Mouse (Mus musculus) c-Kit-negative CD71-positive TER-119-positive erythroid progenitor cells, embryonic 14.5 days (primary cell): Measurements from ENCODE around the gene Olfr463.
"Not testable (repeated sequence)": the region's sequence is repeated elsewhere in the genome, so short reads cannot be mapped to it uniquely, and the experiment has no call there.

Experiments used
- DNase-seq: peaks from one replicate; pipeline ENCODE4 v3.0.0-alpha.2; 2013; ENCODE audit warnings: low read depth, low spot score

Gene Olfr463

GRCm38 (mm10) chr11:87897287-87897686 is at the start of gene Olfr463:
Gene Olfr463, minus strand, starts transcription at chr11:87897387.
- DNase-seq, result no peak

GRCm38 (mm10) chr11:87935467-87935866 is 38.3 kb upstream of the Olfr463 start:
- DNase-seq, result no peak

- no peak for DNase-seq
Observed at GRCm38 (mm10) chr11:87933731-87934130, 36.5 kb upstream of the Olfr463 start.

GRCm38 (mm10) chr11:87930348-87930747 is 33.2 kb upstream of the Olfr463 start:
- no peak for DNase-seq

DNA sequence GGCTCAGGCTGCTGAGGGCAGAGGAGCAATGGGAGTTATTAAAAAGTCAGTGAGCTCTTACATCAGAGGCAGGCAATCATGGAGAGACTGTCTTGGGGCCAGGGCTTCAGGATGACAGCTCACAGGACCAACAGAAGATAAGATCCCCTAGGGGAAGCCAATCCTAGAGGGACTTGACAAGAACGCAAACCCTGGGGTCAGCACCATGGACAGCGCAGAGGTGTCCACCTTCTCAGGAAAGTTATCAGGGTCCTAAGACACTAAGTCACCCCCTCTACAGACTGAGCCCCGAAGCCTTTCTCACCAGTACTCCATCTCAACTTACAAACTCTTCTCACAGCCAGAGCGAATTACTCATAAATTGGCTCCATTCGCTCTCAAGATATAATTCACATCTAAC is 23.8 kb upstream of the Olfr463 start, which contains the start of gene Olfr464:
Olfr464 (minus strand) TSS at position 2 of the 400 bp plus-strand sequence.
- no peak for DNase-seq

- no peak for DNase-seq
Observed at GRCm38 (mm10) chr11:87920301-87920700, 23.1 kb upstream of the Olfr463 start.

DNA sequence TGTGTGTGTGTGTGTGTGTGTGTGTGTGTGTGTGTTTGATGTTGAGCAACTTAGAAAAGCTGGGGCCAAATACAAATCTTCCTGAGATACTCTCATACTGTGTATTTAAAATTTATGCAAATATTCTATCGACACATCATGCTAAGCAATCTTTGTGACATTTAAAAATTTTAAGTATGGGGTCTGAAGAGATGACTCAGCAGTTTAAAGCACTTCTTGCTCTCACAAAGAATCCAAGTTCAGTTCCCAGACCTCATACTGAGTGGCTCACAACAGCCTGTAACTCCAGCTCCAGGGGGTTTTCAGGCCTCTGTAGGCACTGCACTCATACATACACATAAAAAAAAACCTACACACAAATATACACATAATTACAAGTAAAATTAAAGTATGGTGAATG is 18.8 kb upstream of the Olfr463 start:
- DNase-seq, result no peak

DNA sequence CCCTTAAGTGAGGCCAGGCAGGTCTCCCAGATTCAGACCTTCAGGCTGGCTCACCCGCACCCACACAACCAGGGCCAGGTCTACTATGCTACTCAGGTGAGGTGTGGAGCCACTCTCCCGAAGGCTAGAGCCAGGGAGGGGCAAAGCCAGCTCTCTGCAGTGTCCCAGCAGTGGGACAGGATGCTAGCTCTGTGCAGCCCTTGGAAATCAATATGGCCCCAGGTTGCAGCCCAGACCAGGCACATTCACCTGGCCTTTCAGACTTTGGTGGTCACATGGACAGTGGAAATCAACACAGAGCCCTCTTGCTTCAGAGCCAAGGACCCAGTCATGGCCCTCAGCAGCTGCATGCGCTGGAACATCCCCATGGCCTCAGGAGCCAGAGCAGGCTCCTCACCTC is 7.1 kb upstream of the Olfr463 start:
- no peak for DNase-seq

DNA sequence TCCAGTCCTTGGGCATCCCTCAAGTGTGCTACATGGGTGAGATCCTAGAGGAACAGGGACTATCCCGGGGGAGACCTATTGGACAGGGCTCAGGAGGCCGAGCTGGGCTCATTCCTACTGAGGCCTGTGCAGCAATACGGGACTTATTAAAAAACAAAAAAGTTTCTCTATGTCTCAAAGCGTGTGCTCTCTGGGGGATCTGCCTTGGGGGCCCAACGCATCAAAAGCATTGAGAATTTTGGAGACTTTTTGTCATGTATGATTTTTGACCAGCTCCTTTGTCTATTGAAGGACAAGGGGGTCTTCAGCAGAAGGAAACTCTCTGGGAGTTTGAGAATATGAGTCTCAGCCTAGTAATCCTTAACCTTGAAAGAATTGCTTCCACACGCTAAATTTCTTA is 5.0 kb downstream of the Olfr463 start, which contains the start of gene Olfr462:
Olfr462 (minus strand) TSS at position 101 of the 400 bp plus-strand sequence.
- no peak for DNase-seq

DNA sequence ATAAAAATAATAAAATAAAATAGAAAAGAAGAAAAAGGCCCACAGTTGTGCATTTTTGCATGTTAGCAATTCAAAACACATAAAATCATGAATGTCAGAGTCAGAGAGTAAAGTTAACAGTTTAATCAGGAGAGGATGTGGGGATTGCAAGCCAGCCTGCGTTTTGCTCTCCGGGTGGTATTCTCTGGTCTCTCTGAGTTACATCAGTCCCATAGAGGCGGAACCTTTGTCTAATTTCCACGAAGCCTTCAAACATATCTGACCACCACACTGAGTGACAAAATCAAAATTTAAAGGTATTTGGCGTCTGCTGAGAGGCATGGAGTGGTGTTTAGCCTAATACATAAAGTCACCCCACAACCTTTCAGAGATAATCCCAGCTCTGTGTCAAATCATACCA is 12.3 kb downstream of the Olfr463 start:
- no peak for DNase-seq

DNA sequence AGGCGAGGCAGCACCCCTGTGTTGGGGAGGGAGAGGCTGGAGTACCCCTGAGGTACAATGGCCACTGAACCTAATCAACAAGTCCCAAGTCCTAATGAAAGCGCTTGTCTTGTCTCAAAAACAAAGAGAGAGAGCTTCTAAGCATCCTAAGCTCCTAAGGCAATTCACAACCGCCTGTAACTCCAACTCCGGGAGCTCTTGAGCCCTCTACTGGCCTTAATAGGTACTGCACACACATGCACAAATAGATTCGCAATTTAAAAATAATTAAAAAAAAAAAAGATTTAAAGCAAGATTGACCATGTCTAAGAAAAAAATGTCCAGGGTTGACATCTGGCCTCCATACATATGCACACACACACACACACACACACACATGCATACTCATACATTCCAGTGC is 13.7 kb downstream of the Olfr463 start:
- peak; percentile 12 for DNase-seq

- no peak for DNase-seq
Observed at GRCm38 (mm10) chr11:87881714-87882113, 15.5 kb downstream of the Olfr463 start.

DNA sequence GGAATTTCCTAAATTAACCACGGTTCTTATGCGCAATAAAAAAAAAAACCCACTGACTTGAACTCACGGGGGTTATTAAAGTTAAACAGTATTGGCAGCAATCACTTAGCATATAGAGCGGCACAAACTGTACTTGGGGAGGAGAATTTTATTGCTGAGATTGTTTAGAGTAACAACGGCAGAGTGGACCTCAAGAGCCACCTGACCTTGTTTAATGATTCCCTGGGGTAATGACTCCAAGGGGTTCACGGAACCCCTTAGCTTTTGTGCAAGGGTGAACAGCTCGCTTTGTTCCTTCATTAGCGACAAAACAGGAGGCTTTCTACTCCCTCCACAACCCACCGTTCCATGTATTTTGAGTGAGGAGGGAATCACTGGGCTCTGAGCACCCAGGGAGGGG is 17.4 kb downstream of the Olfr463 start:
- no peak for DNase-seq

DNA sequence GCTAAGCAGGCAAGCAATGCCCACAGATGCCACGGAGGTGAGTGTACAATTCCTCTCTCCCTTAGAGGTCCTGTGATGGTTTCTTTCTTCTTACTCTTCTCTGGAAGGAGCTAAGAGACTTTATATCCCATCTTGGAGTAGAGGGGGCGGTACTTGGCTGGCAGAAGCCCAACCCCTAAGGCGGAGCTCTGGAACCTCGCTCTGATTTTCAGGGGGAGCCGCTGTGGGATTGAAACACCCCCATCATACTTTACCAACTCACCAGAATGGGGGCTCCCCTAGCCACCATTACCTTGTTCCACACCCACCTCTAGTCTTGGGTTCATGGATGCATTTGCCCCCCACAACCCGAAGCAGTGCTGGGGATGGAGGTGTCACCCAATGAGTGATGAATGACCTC is 21.8 kb downstream of the Olfr463 start, which contains the start of gene Epx:
Epx (minus strand) TSS at position 101 of the 400 bp plus-strand sequence.
- no peak for DNase-seq

- no peak for DNase-seq
Observed at GRCm38 (mm10) chr11:87871766-87872165, 25.4 kb downstream of the Olfr463 start.

- no peak for DNase-seq
Observed at GRCm38 (mm10) chr11:87870096-87870495, 27.1 kb downstream of the Olfr463 start.

DNA sequence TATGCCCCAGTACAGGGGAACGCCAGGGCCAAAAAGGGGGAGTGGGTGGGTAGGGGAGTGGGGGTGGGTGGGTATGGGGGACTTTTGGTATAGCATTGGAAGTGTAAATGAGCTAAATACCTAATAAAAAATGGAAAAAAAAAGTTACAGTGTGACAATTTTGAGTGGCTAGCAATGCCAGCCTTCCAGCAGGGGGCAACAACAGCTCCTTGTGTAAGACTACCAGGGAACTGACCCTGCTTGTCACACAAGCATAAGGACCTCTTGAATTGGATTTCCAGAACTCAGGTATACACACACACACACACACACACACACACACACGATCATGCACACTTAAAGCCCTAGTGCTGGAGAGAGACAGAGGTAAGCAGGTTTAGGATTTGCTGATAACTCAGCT is 30.3 kb downstream of the Olfr463 start:
- DNase-seq, result not testable (repeated sequence)

DNA sequence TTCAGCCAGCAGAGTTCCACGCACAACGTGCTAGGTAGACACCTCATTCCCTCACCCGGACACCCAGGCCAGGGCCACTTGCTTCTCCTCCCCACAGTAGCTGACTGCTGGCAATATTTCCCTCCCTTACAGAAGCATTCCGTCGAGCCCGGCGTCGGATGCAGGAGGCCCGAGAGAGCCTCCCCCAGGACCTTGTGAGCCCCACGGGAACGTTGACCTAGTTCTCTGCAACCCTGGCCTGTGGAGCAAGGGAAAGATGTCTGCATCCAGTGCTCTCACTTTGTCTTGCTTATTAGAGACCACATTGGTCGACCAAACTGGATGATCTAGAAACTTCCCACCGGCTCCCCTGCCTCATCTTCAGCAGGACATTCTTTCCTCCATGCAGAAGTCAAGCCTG is 34.4 kb downstream of the Olfr463 start:
- DNase-seq, result no peak

DNA sequence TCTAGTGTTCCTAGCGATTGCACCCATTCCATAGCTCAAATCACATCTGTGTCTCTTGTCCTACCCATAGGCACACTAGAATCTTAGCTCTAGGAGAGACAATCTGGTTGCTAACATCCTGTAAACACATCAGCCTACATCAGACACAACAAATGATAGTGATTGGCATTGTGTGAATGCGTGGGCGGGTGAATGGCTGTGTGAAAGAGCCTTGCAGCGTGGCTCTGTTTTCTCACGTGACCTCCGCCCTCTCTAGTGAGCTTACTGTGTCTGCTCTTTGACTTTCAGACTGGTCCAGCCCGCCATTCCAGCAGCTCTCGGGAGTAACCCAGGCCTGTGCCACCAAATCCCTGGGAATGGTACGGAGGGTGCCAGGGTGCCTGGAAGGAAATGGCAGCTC is 36.8 kb downstream of the Olfr463 start:
- no peak for DNase-seq

DNA sequence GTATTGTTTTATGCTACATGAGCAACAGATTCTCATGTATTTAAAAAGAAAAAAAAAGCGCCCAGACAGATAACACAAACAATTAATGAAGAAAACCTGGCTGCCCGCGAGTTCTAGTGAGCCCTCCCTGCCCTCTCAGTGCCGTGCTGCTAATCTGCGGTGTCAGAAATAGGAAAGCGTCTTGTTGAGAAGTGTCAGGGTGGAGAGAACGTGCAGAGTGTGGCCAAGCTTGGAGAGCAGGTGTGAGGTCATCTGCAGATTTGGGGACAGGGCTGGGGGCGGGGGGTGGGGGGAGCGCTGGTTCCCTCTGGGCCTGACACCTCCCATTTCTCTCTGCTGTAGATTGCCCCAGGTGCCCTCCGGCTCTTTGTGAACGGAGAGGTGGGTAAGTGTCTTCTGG is 37.9 kb downstream of the Olfr463 start:
- DNase-seq, result no peak

DNA sequence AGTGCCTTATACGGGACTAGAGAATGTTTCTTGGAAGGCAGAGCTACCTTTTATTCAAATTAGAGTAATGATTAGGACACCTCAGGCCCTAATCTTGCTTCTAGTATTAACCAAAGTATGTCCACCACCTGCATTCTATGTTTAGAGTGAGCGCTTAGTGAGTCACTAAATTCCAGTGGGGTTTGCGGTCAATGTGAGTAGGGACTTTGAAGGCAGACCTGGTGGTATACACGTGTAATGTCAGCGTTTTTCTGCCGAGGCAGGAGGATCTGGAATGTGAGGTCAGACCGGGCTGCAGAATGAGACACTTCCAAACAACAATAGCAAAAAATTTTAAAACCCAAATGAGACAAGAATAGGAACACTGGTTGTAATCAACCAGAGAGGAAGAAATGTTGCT is 42.6 kb downstream of the Olfr463 start:
- no peak for DNase-seq

DNA sequence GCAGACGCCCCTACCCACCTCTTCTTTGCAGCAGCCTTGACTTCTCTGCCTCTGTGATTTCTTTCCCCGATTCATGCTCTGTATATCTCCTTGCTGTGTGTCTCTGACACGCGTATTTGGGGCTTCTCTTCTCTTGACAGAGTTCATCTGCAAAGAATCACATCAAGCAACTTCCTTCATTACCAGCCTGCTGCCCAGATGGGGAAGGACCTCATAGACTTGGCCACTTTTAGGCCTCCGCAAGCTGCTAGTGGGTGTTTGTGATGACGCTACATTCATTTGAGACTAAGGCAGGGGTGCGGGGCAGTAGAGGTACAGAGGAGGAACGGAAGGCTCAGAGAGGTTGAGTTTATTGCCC is 43.6 kb downstream of the Olfr463 start:
- DNase-seq, result no peak

DNA sequence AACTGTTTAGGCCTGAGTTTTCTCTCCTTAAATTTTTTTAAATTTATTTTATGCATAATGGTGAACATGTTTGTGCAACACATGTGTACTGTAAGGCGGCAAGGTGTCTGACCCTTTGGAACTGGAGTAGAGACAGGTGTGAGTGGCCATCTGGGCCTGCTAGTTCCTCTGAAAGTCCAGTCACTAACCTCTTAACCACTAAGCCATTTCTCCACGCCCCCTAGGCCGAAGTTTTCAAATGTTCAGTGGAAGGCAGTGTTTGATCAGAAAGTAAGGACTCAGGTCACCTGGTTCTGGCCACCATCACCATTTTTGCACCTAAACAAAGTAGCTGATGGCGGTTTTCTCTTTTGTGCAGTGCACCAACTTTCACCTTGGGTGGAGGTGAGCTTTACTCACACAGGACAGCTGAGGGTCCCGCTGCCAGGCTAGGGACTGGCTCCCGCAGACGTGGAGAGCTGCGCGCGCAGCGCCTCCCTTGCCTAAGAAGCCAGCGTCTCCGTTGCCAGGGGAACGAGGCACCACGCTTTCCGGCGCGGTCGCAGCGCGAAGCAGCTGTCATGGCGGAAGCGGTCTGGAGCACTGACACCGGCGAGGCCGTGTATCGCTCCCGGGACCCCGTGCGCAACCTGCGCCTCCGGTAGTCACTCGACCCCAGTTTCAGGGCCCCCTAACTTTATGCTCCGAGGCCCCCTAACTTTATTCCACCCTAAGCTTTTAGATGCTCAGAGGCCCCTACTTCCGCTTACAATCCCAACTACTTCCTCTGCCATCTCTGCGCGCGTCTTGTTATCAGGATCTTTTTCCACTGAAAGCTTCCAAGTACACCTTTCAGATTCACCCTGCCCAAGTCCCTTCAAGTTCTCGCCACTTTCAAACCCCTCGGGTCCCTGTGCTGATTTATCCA is 44.2 kb downstream of the Olfr463 start, which contains the start of gene Mks1:
Mks1 (plus strand) TSS at position 526 of the 907 bp plus-strand sequence.
- DNase-seq, result peak; percentile 43
